Mouse (Mus musculus) lung, adult 2 months (tissue): Measurements from ENCODE around the gene Tmem136.

ENCODE experiments used
- CTCF ChIP-seq: fragments of 200-500 bp; IDR thresholded peaks from 2 replicates; pipeline ENCODE4 v1.5.1; 2011; ENCODE audit warnings: mild to moderate bottlenecking, low read length, control low read depth; ENCODE audit not compliant: insufficient read depth
- POLR2A ChIP-seq: fragments of 200-500 bp; IDR thresholded peaks from 2 replicates; pipeline ENCODE4 v1.6.1; 2011; ENCODE audit warnings: low read depth, mild to moderate bottlenecking, control low read depth, low read length, borderline replicate concordance; ENCODE audit errors: extremely low read depth

DNA sequence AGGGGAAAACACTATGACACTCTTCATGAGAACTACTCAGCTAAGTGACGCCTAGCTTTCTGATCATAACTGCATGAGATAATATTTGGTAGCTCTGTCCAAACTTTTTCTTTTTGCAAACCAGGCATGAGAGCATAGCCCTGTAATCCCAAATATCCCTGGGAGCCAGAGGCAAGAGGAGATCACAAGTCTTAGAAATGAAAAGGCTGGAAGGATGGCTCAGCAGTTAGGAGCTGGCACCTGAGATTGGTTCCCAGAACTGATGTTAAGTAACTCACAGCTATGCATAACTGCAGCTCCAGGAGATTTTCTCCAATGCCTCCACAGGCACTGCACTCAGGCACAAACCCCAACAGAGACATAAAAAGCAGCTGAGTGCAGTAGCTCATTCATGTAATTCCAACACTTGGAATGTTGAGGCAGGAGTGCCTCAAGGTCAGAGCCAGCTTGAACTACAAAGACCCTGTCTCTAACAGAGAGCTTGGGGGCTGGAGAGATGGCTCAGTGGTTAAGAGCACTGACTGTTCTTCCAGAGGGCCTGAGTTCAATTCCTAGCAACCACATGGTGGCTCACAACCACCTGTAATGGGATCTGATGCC is 30.6 kb downstream of the Tmem136 start:
- TF ChIP-seq CTCF = no peak
- no peak for TF ChIP-seq POLR2A
